Mouse (Mus musculus) lung, postnatal 0 days (tissue): ENCODE measurements at regions not wholly inside any gene's neighbourhood (a gene's known extent, or its start where the extent isn't known, plus 50 kb on each side); places are given as distances from the start of the nearest gene placed in this dataset.

Experiments used
- CTCF ChIP-seq: IDR thresholded peaks from 2 replicates; pipeline ENCODE4 v1.5.1; 2016; ENCODE audit warnings: antibody characterized with exemption, mild to moderate bottlenecking
- EP300 ChIP-seq: IDR thresholded peaks from 2 replicates; pipeline ENCODE4 v1.6.1; 2016; ENCODE audit warnings: antibody characterized with exemption, mild to moderate bottlenecking, control low read depth

DNA sequence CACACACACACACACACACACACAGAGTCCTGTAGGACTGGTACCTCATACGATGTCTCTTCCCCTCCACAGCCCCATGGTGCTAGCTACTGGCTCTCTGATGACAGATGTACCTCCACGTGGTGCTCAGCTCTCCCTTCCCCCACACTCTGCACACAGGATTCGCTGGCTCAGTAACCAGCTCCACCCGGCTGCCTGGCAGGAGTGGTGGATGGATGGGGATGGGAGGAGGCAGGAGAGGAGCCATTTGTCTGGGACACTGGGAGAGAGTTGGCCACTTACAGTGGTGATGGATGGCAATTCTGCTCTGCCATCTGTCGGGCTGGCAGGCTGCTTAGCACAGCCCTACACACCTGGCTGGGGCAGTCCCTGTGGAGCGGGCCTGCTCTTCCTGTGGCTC is 174.7 kb upstream of the Grik3 start:
- TF ChIP-seq EP300 (no peak), CTCF (no peak)
